Mouse (Mus musculus): ENCODE measurements around the gene Taf1b. TPM values are rescaled to one million over a fixed set of nuclear protein-coding genes. Genes with fewer than 3 reads are reported as not detected.

Taf1b gene
- polyA plus RNA-seq, 1 experiment from 2014 or later = 31.1 TPM

- no peaks in the 10 kb centered on the region for H3K4me1 ChIP-seq (ENCODE audit: control insufficient read depth, insufficient read depth, low read length)
Measured at GRCm38 (mm10) chr12:24583653-24584052, 85.5 kb downstream of the Taf1b start.

GRCm38 (mm10) chr12:24584835-24585234 is 86.7 kb downstream of the Taf1b start:
- Histone ChIP-seq H3K9ac (ENCODE audit: low read length) (no peak overlapping the region), H3K4me1 (ENCODE audit: control insufficient read depth, insufficient read depth, low read length) (no peaks in the 10 kb centered on the region), H3K27ac (replicated peaks; ENCODE audit: low read depth, low read length) (no peak overlapping the region), H3K36me3 (ENCODE audit: control insufficient read depth, insufficient read depth, low read length) (no peaks in the 10 kb centered on the region), H3K4me2 (ENCODE audit: low read depth, severe bottlenecking) (no peak overlapping the region), H3K9me3 (ENCODE audit: control insufficient read depth, low read length) (no peaks in the 10 kb centered on the region), H3K27me3 (ENCODE audit: control insufficient read depth, insufficient read depth, low read length) (no peaks in the 10 kb centered on the region), H3K4me3 (ENCODE audit: low read depth, low read length) (no peak overlapping the region)
- ATAC-seq (ENCODE audit: insufficient number of reproducible peaks, low FRiP score, low TSS enrichment, low read depth) (no peak), DNase-seq (ENCODE audit: low spot score) (no peak)
- WGBS = 92% methylated on average over 8 of the region's 8 CpGs

More at GRCm38 (mm10) chr12:24583653-24584052, 85.5 kb downstream of the Taf1b start:
- WGBS = 78% methylated on average over 3 of the region's 3 CpGs
- Histone ChIP-seq H3K9me3 (ENCODE audit: control insufficient read depth, low read length) (no peaks in the 10 kb centered on the region), H3K27me3 (ENCODE audit: control insufficient read depth, insufficient read depth, low read length) (no peaks in the 10 kb centered on the region), H3K27ac (replicated peaks; ENCODE audit: low read depth, low read length) (no peak overlapping the region), H3K36me3 (ENCODE audit: control insufficient read depth, insufficient read depth, low read length) (no peaks in the 10 kb centered on the region), H3K4me3 (ENCODE audit: low read depth, low read length) (no peak overlapping the region), H3K9ac (ENCODE audit: low read length) (no peak overlapping the region), H3K4me2 (ENCODE audit: low read depth, severe bottlenecking) (no peak overlapping the region)
- no peak for ATAC-seq (ENCODE audit: insufficient number of reproducible peaks, low FRiP score, low TSS enrichment, low read depth)
- no peak for DNase-seq (ENCODE audit: low spot score)

- Histone ChIP-seq H3K4me3 (ENCODE audit: low read depth, low read length) (no peak overlapping the region), H3K4me1 (ENCODE audit: control insufficient read depth, insufficient read depth, low read length) (no peaks in the 10 kb centered on the region), H3K9me3 (ENCODE audit: control insufficient read depth, low read length) (no peaks in the 10 kb centered on the region), H3K27ac (replicated peaks; ENCODE audit: low read depth, low read length) (no peak overlapping the region), H3K9ac (ENCODE audit: low read length) (no peak overlapping the region), H3K36me3 (ENCODE audit: control insufficient read depth, insufficient read depth, low read length) (no peaks in the 10 kb centered on the region), H3K4me2 (ENCODE audit: low read depth, severe bottlenecking) (no peak overlapping the region), H3K27me3 (ENCODE audit: control insufficient read depth, insufficient read depth, low read length) (no peaks in the 10 kb centered on the region)
- WGBS = 66% methylated on average over 7 of the region's 7 CpGs
- no peak for ATAC-seq (ENCODE audit: insufficient number of reproducible peaks, low FRiP score, low TSS enrichment, low read depth)
- DNase-seq (ENCODE audit: low spot score) = no peak
Measured at GRCm38 (mm10) chr12:24586193-24586592, 88.0 kb downstream of the Taf1b start.

GRCm38 (mm10) chr12:24590371-24590770 is 92.2 kb downstream of the Taf1b start:
- Histone ChIP-seq H3K27me3 (ENCODE audit: control insufficient read depth, insufficient read depth, low read length) (no peaks in the 10 kb centered on the region), H3K27ac (replicated peaks; ENCODE audit: low read depth, low read length) (no peak overlapping the region), H3K9me3 (ENCODE audit: control insufficient read depth, low read length) (no peaks in the 10 kb centered on the region), H3K9ac (ENCODE audit: low read length) (no peak overlapping the region), H3K4me2 (ENCODE audit: low read depth, severe bottlenecking) (no peak overlapping the region), H3K36me3 (ENCODE audit: control insufficient read depth, insufficient read depth, low read length) (no peaks in the 10 kb centered on the region), H3K4me3 (ENCODE audit: low read depth, low read length) (no peak overlapping the region), H3K4me1 (ENCODE audit: control insufficient read depth, insufficient read depth, low read length) (peaks cover 9% of the 10 kb centered on the region; the same call in 1 of the 2 replicates)
- WGBS = 74% methylated on average over 7 of the region's 7 CpGs
- no peak for DNase-seq (ENCODE audit: low spot score)
- ATAC-seq (ENCODE audit: insufficient number of reproducible peaks, low FRiP score, low TSS enrichment, low read depth) = no peak

- H3K27ac ChIP-seq (replicated peaks; ENCODE audit: low read depth, low read length) = no peak overlapping the region
- H3K27me3 ChIP-seq (ENCODE audit: control insufficient read depth, insufficient read depth, low read length) = no peaks in the 10 kb centered on the region
- WGBS = 83% methylated on average over 9 of the region's 9 CpGs
- no peak overlapping the region for H3K9ac ChIP-seq (ENCODE audit: low read length)
- ATAC-seq (ENCODE audit: insufficient number of reproducible peaks, low FRiP score, low TSS enrichment, low read depth) (no peak), DNase-seq (ENCODE audit: low spot score) (no peak)
- H3K4me2 ChIP-seq (ENCODE audit: low read depth, severe bottlenecking) = no peak overlapping the region
- H3K4me3 ChIP-seq (ENCODE audit: low read depth, low read length) = no peak overlapping the region
- H3K4me1 ChIP-seq (ENCODE audit: control insufficient read depth, insufficient read depth, low read length) = peaks cover 9% of the 10 kb centered on the region; the same call in 1 of the 2 replicates
- no peaks in the 10 kb centered on the region for H3K36me3 ChIP-seq (ENCODE audit: control insufficient read depth, insufficient read depth, low read length)
- H3K9me3 ChIP-seq (ENCODE audit: control insufficient read depth, low read length) = no peaks in the 10 kb centered on the region
Measured at GRCm38 (mm10) chr12:24592055-24592454, 93.9 kb downstream of the Taf1b start.

GRCm38 (mm10) chr12:24592956-24593672 is 95.0 kb downstream of the Taf1b start:
- ATAC-seq (ENCODE audit: insufficient number of reproducible peaks, low FRiP score, low TSS enrichment, low read depth) (no peak), DNase-seq (ENCODE audit: low spot score) (peak; percentile 47)
- H3K9me3 ChIP-seq (ENCODE audit: control insufficient read depth, low read length) = no peaks in the 10 kb centered on the region
- 14% methylated on average over 22 of the region's 22 CpGs for WGBS
- H3K4me3 ChIP-seq (ENCODE audit: low read depth, low read length) = peak overlapping the region; percentile 14; the same call in 1 of the 2 replicates
- H3K36me3 ChIP-seq (ENCODE audit: control insufficient read depth, insufficient read depth, low read length) = no peaks in the 10 kb centered on the region
- no peak overlapping the region for H3K27ac ChIP-seq (replicated peaks; ENCODE audit: low read depth, low read length)
- H3K4me2 ChIP-seq (ENCODE audit: low read depth, severe bottlenecking) = peak overlapping the region; percentile 39
- H3K27me3 ChIP-seq (ENCODE audit: control insufficient read depth, insufficient read depth, low read length) = no peaks in the 10 kb centered on the region
- H3K9ac ChIP-seq (ENCODE audit: low read length) = peak overlapping the region; percentile 19; the same call in 1 of the 2 replicates
- peaks cover 9% of the 10 kb centered on the region; the same call in 1 of the 2 replicates for H3K4me1 ChIP-seq (ENCODE audit: control insufficient read depth, insufficient read depth, low read length)

GRCm38 (mm10) chr12:24597376-24597775 is 99.2 kb downstream of the Taf1b start:
- Histone ChIP-seq H3K4me2 (ENCODE audit: low read depth, severe bottlenecking) (no peak overlapping the region), H3K27ac (replicated peaks; ENCODE audit: low read depth, low read length) (no peak overlapping the region), H3K9me3 (ENCODE audit: control insufficient read depth, low read length) (no peaks in the 10 kb centered on the region), H3K9ac (ENCODE audit: low read length) (no peak overlapping the region), H3K4me1 (ENCODE audit: control insufficient read depth, insufficient read depth, low read length) (peaks cover 9% of the 10 kb centered on the region; the same call in 1 of the 2 replicates), H3K4me3 (ENCODE audit: low read depth, low read length) (no peak overlapping the region), H3K36me3 (ENCODE audit: control insufficient read depth, insufficient read depth, low read length) (no peaks in the 10 kb centered on the region), H3K27me3 (ENCODE audit: control insufficient read depth, insufficient read depth, low read length) (no peaks in the 10 kb centered on the region)
- ATAC-seq (ENCODE audit: insufficient number of reproducible peaks, low FRiP score, low TSS enrichment, low read depth) = no peak
- DNase-seq (ENCODE audit: low spot score) = no peak
- WGBS = 85% methylated on average over 6 of the region's 6 CpGs

GRCm38 (mm10) chr12:24599366-24599895 is 101.3 kb downstream of the Taf1b start:
- Histone ChIP-seq H3K27ac (replicated peaks; ENCODE audit: low read depth, low read length) (no peak overlapping the region), H3K4me2 (ENCODE audit: low read depth, severe bottlenecking) (no peak overlapping the region), H3K9me3 (ENCODE audit: control insufficient read depth, low read length) (no peaks in the 10 kb centered on the region), H3K4me1 (ENCODE audit: control insufficient read depth, insufficient read depth, low read length) (no peaks in the 10 kb centered on the region), H3K36me3 (ENCODE audit: control insufficient read depth, insufficient read depth, low read length) (no peaks in the 10 kb centered on the region), H3K9ac (ENCODE audit: low read length) (no peak overlapping the region), H3K27me3 (ENCODE audit: control insufficient read depth, insufficient read depth, low read length) (no peaks in the 10 kb centered on the region), H3K4me3 (ENCODE audit: low read depth, low read length) (no peak overlapping the region)
- DNase-seq (ENCODE audit: low spot score) = no peak
- WGBS = 59% methylated on average over 8 of the region's 8 CpGs
- ATAC-seq (ENCODE audit: insufficient number of reproducible peaks, low FRiP score, low TSS enrichment, low read depth) = no peak

All from limb, embryonic 11.5 days (tissue).